Mouse (Mus musculus) myocyte (in vitro differentiated cells): ENCODE data around the gene Gm20388.

Experiments
- CEBPB ChIP-seq: IDR thresholded peaks from 2 replicates; pipeline ENCODE4 v1.6.1; 2011; ENCODE audit warnings: mild to moderate bottlenecking, moderate library complexity; ENCODE audit not compliant: poor library complexity, insufficient read depth, severe bottlenecking
- E2F4 ChIP-seq: IDR thresholded peaks from one replicate; pipeline ENCODE4 v1.6.1; 2011; ENCODE audit warnings: mild to moderate bottlenecking, control low read depth, moderate library complexity; ENCODE audit not compliant: insufficient read depth
- MAX ChIP-seq: IDR thresholded peaks from one replicate; pipeline ENCODE4 v1.6.1; 2011; ENCODE audit warnings: low read depth, mild to moderate bottlenecking, control low read depth
- MYOD1 ChIP-seq, 3 experiments: IDR thresholded peaks; one replicate each; pipeline ENCODE4 v1.6.1; 2011; ENCODE audit warnings: control low read depth in 2 of 3, low read depth in 2 of 3, mild to moderate bottlenecking in 2 of 3, moderate library complexity in 1 of 3; ENCODE audit not compliant: insufficient read length in 2 of 3, control insufficient read depth in 1 of 3
- MYOG ChIP-seq, 3 experiments: IDR thresholded peaks; one replicate each; pipeline ENCODE4 v1.6.1; 2011; ENCODE audit warnings: control low read depth in 2 of 3, low read depth in 2 of 3, mild to moderate bottlenecking in 2 of 3; ENCODE audit not compliant: insufficient read length in 2 of 3, control insufficient read depth in 1 of 3, insufficient read depth in 1 of 3
- POLR2A ChIP-seq: IDR thresholded peaks from one replicate; pipeline ENCODE4 v1.6.1; 2011; ENCODE audit warnings: low read depth, mild to moderate bottlenecking, control low read depth, moderate library complexity; ENCODE audit not compliant: insufficient read length
- POLR2AphosphoS2 ChIP-seq: IDR thresholded peaks from one replicate; pipeline ENCODE4 v1.6.1; 2011; ENCODE audit warnings: low read depth, control low read depth; ENCODE audit not compliant: insufficient read length
- USF1 ChIP-seq: IDR thresholded peaks from one replicate; pipeline ENCODE4 v1.6.1; 2011; ENCODE audit warnings: low read depth, mild to moderate bottlenecking, control low read depth, moderate library complexity

DNA sequence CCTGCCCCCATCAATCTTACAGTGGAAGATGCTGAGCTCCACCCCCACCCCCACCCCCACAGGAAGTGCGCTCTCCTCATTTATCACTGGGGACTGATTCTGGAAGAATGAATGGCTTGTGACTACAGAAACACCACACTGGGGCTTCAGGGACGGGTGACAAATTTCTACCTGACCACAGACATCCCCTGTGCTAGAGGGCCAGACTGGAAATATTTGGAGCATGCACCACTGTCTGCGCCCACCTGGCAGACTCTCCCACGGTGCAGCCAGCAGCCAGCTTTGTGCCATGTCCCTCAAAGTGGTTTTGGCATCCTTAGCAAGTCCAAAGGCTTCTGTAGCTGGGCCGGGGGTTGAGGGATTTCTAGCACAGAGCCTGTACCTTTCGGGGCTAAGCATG lies 997.0 kb downstream of the Gm20388 start:
- TF ChIP-seq POLR2A (no peak), MYOG (IDR thresholded peaks at IDR 0.05; ENCODE audit: control insufficient read depth in 1 of 3, insufficient read depth in 1 of 3, insufficient read length in 2 of 3, low read depth in 2 of 3) (no peak), MAX (no peak), USF1 (no peak), MYOD1 (IDR thresholded peaks at IDR 0.05; ENCODE audit: control insufficient read depth in 1 of 3, insufficient read length in 2 of 3, low read depth in 2 of 3) (no peak), E2F4 (no peak), POLR2AphosphoS2 (no peak), CEBPB (no peak)
